Mouse (Mus musculus): ENCODE measurements around the gene Cd244a.

GRCm38 (mm10) chr1:171607176-171607575 lies 48.2 kb downstream of the Cd244a start, which contains the start of gene Ly9:
- TF ChIP-seq CTCF (IDR thresholded peaks at IDR 0.05; ENCODE audit: low read depth, low read length): no peak
- TF ChIP-seq POLR2A (IDR thresholded peaks at IDR 0.05; ENCODE audit: borderline replicate concordance, low read depth, low read length): no peak
